Mouse (Mus musculus) gonadal fat pad, adult 2 months (tissue): ENCODE results near the gene Adora1. TPM values are rescaled to one million over a fixed set of nuclear protein-coding genes. Genes with fewer than 3 reads are reported as not detected.

ENCODE experiments used
- DNase-seq: peaks from one replicate; pipeline ENCODE4 v3.0.0-alpha.2; 2012; ENCODE audit warnings: low read depth
- polyA plus RNA-seq: library from polyadenylated mRNA; depleted of rRNA; stranded (reverse); fragments of >200 nt; gene quantifications from 2 replicates; pipeline ENCODE4 v1.2.3, GENCODE M21; 2012; rRNA removed

The Adora1 gene
- polyA plus RNA-seq, 1 experiment, result 52.9 TPM

- no peak for DNase-seq
Measured at GRCm38 (mm10) chr1:134152626-134153590, 82.3 kb downstream of the Adora1 start.

- no peak for DNase-seq
Measured at GRCm38 (mm10) chr1:134151655-134152412, 83.4 kb downstream of the Adora1 start.

GRCm38 (mm10) chr1:134150745-134151144 is 84.5 kb downstream of the Adora1 start:
- no peak for DNase-seq

- no peak for DNase-seq
Measured at GRCm38 (mm10) chr1:134150076-134150475, 85.2 kb downstream of the Adora1 start.

Other genes with a start within 250 kb of the Adora1 start
- gene Fmod, start 198.2 kb downstream of the Adora1 start, polyA plus RNA-seq, result 55.3 and 105 TPM in 2 replicates
- 25.2 and 30.1 TPM in 2 replicates for gene Btg2, start 156.3 kb downstream of the Adora1 start, polyA plus RNA-seq
- gene Chit1, start 124.2 kb downstream of the Adora1 start, polyA plus RNA-seq, result 0.08 and 0.14 TPM in 2 replicates
- 1.3 and 1.9 TPM in 2 replicates for gene Chil1, start 53.3 kb downstream of the Adora1 start, polyA plus RNA-seq
- 0.13 and 0.36 TPM in 2 replicates for gene Mybph, start 42.0 kb downstream of the Adora1 start, polyA plus RNA-seq
- gene Myog, start 54.6 kb upstream of the Adora1 start, polyA plus RNA-seq, result not detected in 2 replicates
- gene Ppfia4, start 97.5 kb upstream of the Adora1 start, polyA plus RNA-seq, result 5.0 and 5.4 TPM in 2 replicates
- gene Tmem183a, start 126.5 kb upstream of the Adora1 start, polyA plus RNA-seq, result 70.5 and 73.9 TPM in 2 replicates
- gene 4933406M09Rik, start 150.5 kb upstream of the Adora1 start, polyA plus RNA-seq, result not detected in 2 replicates
- gene Cyb5r1, start 170.1 kb upstream of the Adora1 start, polyA plus RNA-seq, result 43.0 and 52.5 TPM in 2 replicates
- 144 and 149 TPM in 2 replicates for gene Adipor1, start 179.9 kb upstream of the Adora1 start, polyA plus RNA-seq
- 9.9 and 13.6 TPM in 2 replicates for gene Klhl12, start 220.1 kb upstream of the Adora1 start, polyA plus RNA-seq